Mouse (Mus musculus): Measurements from ENCODE around the gene Klrb1a. TPM values are rescaled to one million over a fixed set of nuclear protein-coding genes. Genes with fewer than 3 reads are reported as not detected.

The Klrb1a gene
- polyA plus RNA-seq, 1 experiment from 2014 or later, result not detected

GRCm38 (mm10) chr6:128597121-128597522 is 26.2 kb downstream of the Klrb1a start:
- Histone ChIP-seq H3K36me3 (no peaks in the 10 kb centered on the region), H3K27me3 (ENCODE audit: low read depth, poor library complexity, severe bottlenecking) (no peaks in the 10 kb centered on the region), H3K9me3 (replicated peaks) (no peaks in the 10 kb centered on the region), H3K4me3 (peak overlapping the region; percentile 26; the same call in 1 of the 2 replicates), H3K4me1 (peaks cover 6% of the 10 kb centered on the region), H3K27ac (peak overlapping the region; percentile 79)
- peak; percentile 47 for DNase-seq (ENCODE audit: low spot score)
- WGBS, result 42% methylated on average over 9 of the region's 9 CpGs

GRCm38 (mm10) chr6:128594651-128595050 is 28.7 kb downstream of the Klrb1a start:
- H3K27me3 ChIP-seq (ENCODE audit: low read depth, poor library complexity, severe bottlenecking), result no peaks in the 10 kb centered on the region
- no peak overlapping the region for H3K27ac ChIP-seq
- no peaks in the 10 kb centered on the region for H3K9me3 ChIP-seq (replicated peaks)
- WGBS, result 84% methylated on average over 9 of the region's 9 CpGs
- H3K4me1 ChIP-seq, result peaks cover 6% of the 10 kb centered on the region
- no peak overlapping the region for H3K4me3 ChIP-seq
- H3K36me3 ChIP-seq, result no peaks in the 10 kb centered on the region
- no peak for DNase-seq (ENCODE audit: low spot score)

GRCm38 (mm10) chr6:128589426-128589825 is 33.9 kb downstream of the Klrb1a start:
- no peaks in the 10 kb centered on the region for H3K9me3 ChIP-seq (replicated peaks)
- H3K36me3 ChIP-seq, result no peaks in the 10 kb centered on the region
- H3K27me3 ChIP-seq (ENCODE audit: low read depth, poor library complexity, severe bottlenecking), result no peaks in the 10 kb centered on the region
- WGBS, result 71% methylated on average over 4 of the region's 4 CpGs
- H3K4me1 ChIP-seq, result peaks cover 5% of the 10 kb centered on the region; the same call in 1 of the 2 replicates
- DNase-seq (ENCODE audit: low spot score), result no peak
- no peak overlapping the region for H3K27ac ChIP-seq
- no peak overlapping the region for H3K4me3 ChIP-seq

GRCm38 (mm10) chr6:128587619-128588018 is 35.7 kb downstream of the Klrb1a start:
- 82% methylated on average over 6 of the region's 6 CpGs for WGBS
- Histone ChIP-seq H3K9me3 (replicated peaks) (no peaks in the 10 kb centered on the region), H3K36me3 (no peaks in the 10 kb centered on the region), H3K4me1 (peaks cover 5% of the 10 kb centered on the region; the same call in 1 of the 2 replicates), H3K4me3 (no peak overlapping the region), H3K27me3 (ENCODE audit: low read depth, poor library complexity, severe bottlenecking) (no peaks in the 10 kb centered on the region), H3K27ac (no peak overlapping the region)
- no peak for DNase-seq (ENCODE audit: low spot score)

GRCm38 (mm10) chr6:128585642-128586245 is 37.6 kb downstream of the Klrb1a start:
- H3K4me3 ChIP-seq, result no peak overlapping the region
- no peaks in the 10 kb centered on the region for H3K36me3 ChIP-seq
- DNase-seq (ENCODE audit: low spot score), result no peak
- 84% methylated on average over 11 of the region's 11 CpGs for WGBS
- no peaks in the 10 kb centered on the region for H3K9me3 ChIP-seq (replicated peaks)
- no peak overlapping the region for H3K27ac ChIP-seq
- peaks cover 7% of the 10 kb centered on the region; the same call in 1 of the 2 replicates for H3K4me1 ChIP-seq
- no peaks in the 10 kb centered on the region for H3K27me3 ChIP-seq (ENCODE audit: low read depth, poor library complexity, severe bottlenecking)

GRCm38 (mm10) chr6:128584070-128584660 is 39.2 kb downstream of the Klrb1a start:
- Histone ChIP-seq H3K4me3 (no peak overlapping the region), H3K4me1 (peaks cover 7% of the 10 kb centered on the region; the same call in 1 of the 2 replicates), H3K36me3 (no peaks in the 10 kb centered on the region), H3K9me3 (replicated peaks) (no peaks in the 10 kb centered on the region), H3K27me3 (ENCODE audit: low read depth, poor library complexity, severe bottlenecking) (no peaks in the 10 kb centered on the region), H3K27ac (no peak overlapping the region)
- peak; percentile 69 for DNase-seq (ENCODE audit: low spot score)
- WGBS, result 31% methylated on average over 10 of the region's 10 CpGs

GRCm38 (mm10) chr6:128581508-128581907 is 41.8 kb downstream of the Klrb1a start, which contains the start of gene A2ml1:
Gene A2ml1 (minus strand): TSS chr6:128581608.
- H3K4me3 ChIP-seq, result no peak within 1 kb of the TSS
- no peaks in the 10 kb centered on the region for H3K36me3 ChIP-seq
- peaks cover 7% of the 10 kb centered on the region; the same call in 1 of the 2 replicates for H3K4me1 ChIP-seq
- 72% methylated on average over 11 of the region's 11 CpGs for WGBS
- no peaks in the 10 kb centered on the region for H3K9me3 ChIP-seq (replicated peaks)
- no peak for DNase-seq (ENCODE audit: low spot score)
- H3K27ac ChIP-seq, result no peak within 1 kb of the TSS
- no peaks in the 10 kb centered on the region for H3K27me3 ChIP-seq (ENCODE audit: low read depth, poor library complexity, severe bottlenecking)

- 79% methylated on average over 9 of the region's 9 CpGs for WGBS
- H3K9me3 ChIP-seq (replicated peaks), result no peaks in the 10 kb centered on the region
- DNase-seq (ENCODE audit: low spot score), result no peak
Measured at GRCm38 (mm10) chr6:128577301-128577700, 46.0 kb downstream of the Klrb1a start.

GRCm38 (mm10) chr6:128566589-128566988 is 56.7 kb downstream of the Klrb1a start:
- Histone ChIP-seq H3K4me3 (no peak overlapping the region), H3K27ac (no peak overlapping the region), H3K4me1 (no peaks in the 10 kb centered on the region), H3K36me3 (no peaks in the 10 kb centered on the region), H3K27me3 (ENCODE audit: low read depth, poor library complexity, severe bottlenecking) (no peaks in the 10 kb centered on the region), H3K9me3 (replicated peaks) (no peaks in the 10 kb centered on the region)
- no peak for DNase-seq (ENCODE audit: low spot score)
- WGBS, result 91% methylated on average over 11 of the region's 11 CpGs

More at GRCm38 (mm10) chr6:128577301-128577700, 46.0 kb downstream of the Klrb1a start:
- no peaks in the 10 kb centered on the region for H3K36me3 ChIP-seq
- no peak overlapping the region for H3K27ac ChIP-seq
- H3K27me3 ChIP-seq (ENCODE audit: low read depth, poor library complexity, severe bottlenecking), result no peaks in the 10 kb centered on the region
- no peak overlapping the region for H3K4me3 ChIP-seq
- H3K4me1 ChIP-seq, result 0 out of 2 replicates have a peak, but pooled peaks cover 3% of the 10 kb centered on the region

Other genes with a start within 250 kb of the Klrb1a start
- gene Tex52, start 248.1 kb downstream of the Klrb1a start, polyA plus RNA-seq (2016; fragmentation: Nextera tagmentation; extraction: Ambion mirVana), result 0.41 and 0.61 TPM in 2 replicates
- not detected in 2 replicates for gene Gm44596, start 248.0 kb downstream of the Klrb1a start, polyA plus RNA-seq (2016; fragmentation: Nextera tagmentation; extraction: Ambion mirVana)
- 2.3 and 2.5 TPM in 2 replicates for gene Nrip2, start 224.2 kb downstream of the Klrb1a start, polyA plus RNA-seq (2016; fragmentation: Nextera tagmentation; extraction: Ambion mirVana)
- gene Itfg2, start 198.6 kb downstream of the Klrb1a start, polyA plus RNA-seq (2016; fragmentation: Nextera tagmentation; extraction: Ambion mirVana), result 40.8 and 47.8 TPM in 2 replicates
- 797 and 913 TPM in 2 replicates for gene Fkbp4, start 184.9 kb downstream of the Klrb1a start, polyA plus RNA-seq (2016; fragmentation: Nextera tagmentation; extraction: Ambion mirVana)
- 0.04 TPM in 1 of 2 replicates, not detected in the other for gene Pzp, start 96.8 kb downstream of the Klrb1a start, polyA plus RNA-seq (2016; fragmentation: Nextera tagmentation; extraction: Ambion mirVana)
- gene A2ml1, start 41.9 kb downstream of the Klrb1a start, polyA plus RNA-seq (2016; fragmentation: Nextera tagmentation; extraction: Ambion mirVana), result 0.03 TPM in 1 of 2 replicates, not detected in the other
- gene Clec2h, start 38.9 kb upstream of the Klrb1a start, polyA plus RNA-seq (2016; fragmentation: Nextera tagmentation; extraction: Ambion mirVana), result not detected in 2 replicates
- not detected in 2 replicates for gene Klrb1, start 99.5 kb upstream of the Klrb1a start, polyA plus RNA-seq (2016; fragmentation: Nextera tagmentation; extraction: Ambion mirVana)
- gene Klrb1c, start 165.7 kb upstream of the Klrb1a start, polyA plus RNA-seq (2016; fragmentation: Nextera tagmentation; extraction: Ambion mirVana), result not detected in 2 replicates
- gene Gm44511, start 202.8 kb upstream of the Klrb1a start, polyA plus RNA-seq (2016; fragmentation: Nextera tagmentation; extraction: Ambion mirVana), result not detected in 2 replicates
- not detected in 2 replicates for gene Klrb1b, start 202.8 kb upstream of the Klrb1a start, polyA plus RNA-seq (2016; fragmentation: Nextera tagmentation; extraction: Ambion mirVana)